Mouse (Mus musculus) ES-E14 (cell line): ENCODE measurements at regions not wholly inside any gene's neighbourhood (a gene's known extent, or its start where the extent isn't known, plus 50 kb on each side); places are given as distances from the start of the nearest gene placed in this dataset.
"Not testable (repeated sequence)": the region's sequence is repeated elsewhere in the genome, so short reads cannot be mapped to it uniquely, and the experiment has no call there.

Source experiments
- DNase-seq: peaks from one replicate; pipeline ENCODE4 v3.0.0-alpha.2; 2013; ENCODE audit warnings: low read depth, low spot score
- H3K27ac ChIP-seq: 2 replicates; pipeline ENCODE4 v1.5.1; 2012; ENCODE audit warnings: low read depth, mild to moderate bottlenecking, low read length, moderate library complexity, mixed read lengths; ENCODE audit not compliant: poor library complexity, insufficient read depth, severe bottlenecking
- H3K36me3 ChIP-seq: 2 replicates; pipeline ENCODE4 v1.6.1; 2012; ENCODE audit warnings: mild to moderate bottlenecking, low read length, moderate library complexity, mixed read lengths; ENCODE audit not compliant: control insufficient read depth, poor library complexity, insufficient read depth, severe bottlenecking
- H3K4me1 ChIP-seq, 2 experiments: fragments of 150-350 bp in 1 of 2; sonication (generic) in 1 of 2; 2 replicates each; pipeline ENCODE4 v1.6.1; 2012; ENCODE audit warnings: low read length in 2 of 2, mild to moderate bottlenecking in 1 of 2, mixed read lengths in 1 of 2; ENCODE audit not compliant: control insufficient read depth in 2 of 2, insufficient read depth in 2 of 2, poor library complexity in 1 of 2
- H3K4me3 ChIP-seq, 2 experiments: fragments of 150-350 bp in 1 of 2; sonication (generic) in 1 of 2; 2 replicates each; pipeline ENCODE4 v1.5.1; 2012; ENCODE audit warnings: low read length in 2 of 2, low read depth in 1 of 2, mild to moderate bottlenecking in 1 of 2, mixed read lengths in 1 of 2; ENCODE audit not compliant: insufficient read depth in 1 of 2, poor library complexity in 1 of 2, severe bottlenecking in 1 of 2
- H3K9ac ChIP-seq: 2 replicates; pipeline ENCODE4 v1.6.1; 2012; ENCODE audit warnings: low read depth, mild to moderate bottlenecking, low read length, mixed read lengths; ENCODE audit not compliant: poor library complexity, insufficient read depth, severe bottlenecking
- H3K9me3 ChIP-seq: fragments of 150-350 bp; sonication (generic); 2 replicates; pipeline ENCODE4 v1.6.1; 2012; ENCODE audit warnings: low read depth, mild to moderate bottlenecking, low read length; ENCODE audit not compliant: control insufficient read depth, insufficient read depth
- in situ Hi-C, 2 experiments: fragments of 600-800 bp; cut with MboI; formaldehyde crosslinking; loops; one replicate each; pipeline ENCODE4 v1.15.1; 2025; ENCODE audit warnings: low sequenced_read_pairs in 2 of 2, inconsistent platforms in 1 of 2; ENCODE audit not compliant: unreplicated experiment in 2 of 2

- H3K27ac ChIP-seq, in situ Hi-C loops, H3K4me1 ChIP-seq, H3K36me3 ChIP-seq, H3K9me3 ChIP-seq, DNase-seq: not testable (repeated sequence)
- H3K4me3 ChIP-seq, result peak overlapping the region; percentile 33 to 64; a peak in 2 of 4 replicates
- H3K9ac ChIP-seq, result peak overlapping the region; percentile 55; the same call in 1 of the 2 replicates
Measured at GRCm38 (mm10) chr12:22745556-22745955, 1034.5 kb downstream of the Gm10330 start.

GRCm38 (mm10) chr12:22745067-22745466 is 1035.0 kb downstream of the Gm10330 start:
- H3K9me3 ChIP-seq, in situ Hi-C loops, H3K27ac ChIP-seq, DNase-seq, H3K36me3 ChIP-seq, H3K4me1 ChIP-seq: not testable (repeated sequence)
- peak overlapping the region; percentile 55 for H3K9ac ChIP-seq
- H3K4me3 ChIP-seq, result peak overlapping the region; percentile 44 to 64; a peak in 3 of 4 replicates
